Mouse (Mus musculus): ENCODE measurements around the gene Tsnax. TPM values are rescaled to one million over a fixed set of nuclear protein-coding genes. Genes with fewer than 3 reads are reported as not detected.

Tsnax gene
- total RNA-seq, 4 experiments from 2014 or later, result 147 to 154 (median 150) TPM

DNA sequence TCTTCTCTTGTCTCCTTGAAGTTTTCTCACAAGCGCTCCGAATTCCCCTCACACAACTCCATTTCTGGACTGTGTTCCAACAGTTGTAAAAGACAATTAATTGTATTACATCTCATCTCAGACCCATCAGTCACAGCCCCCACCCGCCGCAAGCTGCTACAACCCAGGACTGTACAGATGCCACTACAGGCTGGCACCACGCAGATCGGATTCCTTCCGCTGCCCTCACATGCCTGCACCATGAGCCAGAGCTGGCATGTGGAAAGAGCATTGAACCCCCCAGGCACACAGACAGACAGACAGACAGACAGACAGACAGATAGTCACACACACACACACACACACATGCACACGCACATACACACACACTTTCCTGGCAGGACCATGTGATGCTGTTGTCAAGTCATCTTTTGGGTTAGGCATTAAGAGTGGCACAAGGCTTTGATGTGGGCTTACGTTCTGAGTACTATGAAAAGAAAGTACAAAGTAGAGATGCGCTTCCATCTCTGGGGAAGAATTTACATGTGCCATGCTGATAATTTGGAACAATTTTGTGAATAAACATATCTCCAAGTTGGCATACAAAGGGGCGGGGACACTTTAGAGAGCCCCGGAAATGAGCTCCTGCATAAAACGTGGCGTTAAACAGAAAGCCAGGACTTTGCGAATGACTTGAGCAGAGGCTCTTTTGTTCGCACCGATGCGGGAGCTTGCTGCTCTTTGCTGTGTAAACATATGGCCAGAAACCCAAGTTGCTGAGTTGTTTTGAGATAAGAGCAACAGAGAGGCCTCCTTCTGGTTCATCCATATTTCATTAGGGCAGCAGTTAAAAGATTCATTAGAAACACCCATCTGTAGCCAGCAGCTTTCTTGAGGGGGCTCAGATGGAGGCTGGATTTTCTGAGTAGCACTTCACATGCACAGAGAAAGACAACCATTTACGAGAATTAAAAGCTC, 67.9 kb downstream of the Tsnax start:
- peak; percentile 48 for DNase-seq (ENCODE audit: low spot score in 2 of 2)

DNA sequence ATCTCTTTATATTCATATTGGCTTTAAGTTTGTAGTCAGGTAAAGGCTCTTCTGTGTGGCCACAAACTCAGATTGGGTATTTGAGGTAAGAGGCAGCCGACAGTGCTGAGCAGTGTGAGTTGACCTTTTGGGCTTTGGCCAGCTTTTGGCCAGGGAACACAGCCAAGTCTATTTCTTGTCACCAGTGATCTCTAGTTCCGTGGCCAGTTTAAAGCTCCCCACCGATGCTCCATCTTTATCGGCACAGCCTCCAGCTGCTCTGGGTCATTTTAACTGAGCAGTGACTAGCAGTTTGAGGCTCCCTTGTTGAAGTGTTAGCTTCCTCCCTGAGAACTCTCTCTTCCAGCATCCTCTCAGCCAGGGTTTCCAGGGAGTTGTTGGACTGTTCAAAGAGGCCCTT, 70.9 kb downstream of the Tsnax start:
- DNase-seq (ENCODE audit: low spot score in 2 of 2), result no peak

Small RNA genes lying within 50 kb of the gene (microRNA-seq; reads per million reads assigned to microRNA genes)
- 0 reads per million in 2 experiments for gene Gm22197

Other genes starting within 250 kb of the Tsnax start
- gene Trim67, start 219.9 kb upstream of the Tsnax start, total RNA-seq (2022), result 1 to 10 TPM; 1.9 to 2.3 (median 2.1) TPM
- gene Gnpat, start 150.0 kb upstream of the Tsnax start, total RNA-seq (2022), result 10 to 100 TPM; 55.9 to 63.9 (median 62.1) TPM
- 10 to 100 TPM; 18.2 to 23.4 (median 21.0) TPM for gene 2810004N23Rik, start 149.9 kb upstream of the Tsnax start, total RNA-seq (2022)
- 10 to 100 TPM; 33.0 to 34.5 (median 33.3) TPM for gene Exoc8, start 115.3 kb upstream of the Tsnax start, total RNA-seq (2022)
- gene Sprtn, start 115.1 kb upstream of the Tsnax start, total RNA-seq (2022), result 10 to 100 TPM; 13.2 to 16.5 (median 15.3) TPM
- 10 to 100 TPM; 56.4 to 58.7 (median 58.4) TPM for gene Egln1, start 63.7 kb upstream of the Tsnax start, total RNA-seq (2022)
- gene Disc1, start 41.2 kb downstream of the Tsnax start, total RNA-seq (2022), result 1 to 10 TPM; 4.3 to 5.0 (median 4.8) TPM

All from layer of hippocampus, adult 8-10 months (tissue).